Mouse (Mus musculus) frontal cortex, postnatal 25 days (tissue): ENCODE measurements around the gene Izumo1.
A peak's percentile ranks its signal among the peaks of the same experiment; 100 is the strongest.

Experiments
- DNase-seq, 2 experiments: peaks; one replicate each; pipeline ENCODE4 v3.0.0; 2022; ENCODE audit warnings: low spot score in 2 of 2

The Izumo1 gene

DNA sequence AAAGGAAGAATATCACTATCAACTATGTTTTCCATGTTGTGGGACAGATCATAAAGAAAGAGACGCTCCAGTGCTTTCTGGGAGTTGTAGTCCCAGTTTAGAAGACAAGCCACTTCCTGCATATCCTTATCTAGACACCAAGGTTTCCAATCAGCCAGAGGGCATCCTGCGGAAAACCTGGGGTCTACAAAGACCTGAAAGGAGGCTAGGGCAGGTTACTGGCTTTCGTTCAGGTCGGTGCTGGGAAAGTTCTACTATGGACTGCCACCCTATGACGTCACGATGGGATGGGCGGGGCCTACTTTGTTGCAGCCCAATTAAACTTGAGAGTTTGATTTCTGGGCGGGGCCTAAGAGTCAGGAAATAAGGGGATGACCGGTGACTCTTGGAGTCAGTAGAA is at the start of gene Izumo1:
Gene Izumo1 (plus strand): TSS at position 369 of the 400 bp plus-strand sequence.
- no peak for DNase-seq

DNA sequence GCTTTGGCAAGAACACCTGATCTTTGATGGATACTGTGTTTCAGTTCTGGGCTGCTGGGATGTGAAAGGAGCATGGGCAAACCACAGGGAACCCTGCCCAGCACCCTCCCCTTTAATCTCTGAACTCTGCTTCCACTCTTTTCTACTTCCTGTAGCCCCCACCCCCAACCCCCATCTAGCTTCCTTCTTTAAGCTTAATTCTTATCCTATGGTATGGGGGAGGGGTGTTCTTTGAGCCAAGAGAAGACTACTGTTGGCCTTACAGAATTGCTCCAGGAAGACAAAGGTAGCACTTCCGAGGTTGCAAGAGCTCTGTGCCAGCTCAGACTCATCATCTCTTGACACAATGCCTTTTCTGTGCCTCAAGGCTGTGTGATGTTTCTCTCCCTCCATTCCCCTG is 49.6 kb upstream of the Izumo1 start:
- no peak for DNase-seq

DNA sequence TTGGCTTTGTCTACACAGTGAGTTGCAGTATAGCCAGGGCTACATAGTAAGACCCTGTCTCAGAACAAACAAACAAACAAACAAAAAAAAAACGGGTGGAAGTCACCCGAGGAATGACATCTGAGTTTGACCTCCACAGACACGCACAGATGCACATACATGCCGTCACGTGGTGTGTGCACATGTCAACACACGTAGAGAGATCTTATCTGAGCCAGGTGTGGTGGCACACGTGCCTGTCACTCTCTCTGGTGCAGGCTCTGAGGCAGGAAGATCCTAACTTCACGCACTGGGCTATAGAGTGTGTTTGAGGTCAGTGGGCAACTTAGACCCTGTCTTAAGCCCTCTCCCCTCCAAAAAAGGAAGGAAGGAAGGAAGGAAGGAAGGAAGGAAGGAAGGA is 47.7 kb upstream of the Izumo1 start:
- no peak for DNase-seq

DNA sequence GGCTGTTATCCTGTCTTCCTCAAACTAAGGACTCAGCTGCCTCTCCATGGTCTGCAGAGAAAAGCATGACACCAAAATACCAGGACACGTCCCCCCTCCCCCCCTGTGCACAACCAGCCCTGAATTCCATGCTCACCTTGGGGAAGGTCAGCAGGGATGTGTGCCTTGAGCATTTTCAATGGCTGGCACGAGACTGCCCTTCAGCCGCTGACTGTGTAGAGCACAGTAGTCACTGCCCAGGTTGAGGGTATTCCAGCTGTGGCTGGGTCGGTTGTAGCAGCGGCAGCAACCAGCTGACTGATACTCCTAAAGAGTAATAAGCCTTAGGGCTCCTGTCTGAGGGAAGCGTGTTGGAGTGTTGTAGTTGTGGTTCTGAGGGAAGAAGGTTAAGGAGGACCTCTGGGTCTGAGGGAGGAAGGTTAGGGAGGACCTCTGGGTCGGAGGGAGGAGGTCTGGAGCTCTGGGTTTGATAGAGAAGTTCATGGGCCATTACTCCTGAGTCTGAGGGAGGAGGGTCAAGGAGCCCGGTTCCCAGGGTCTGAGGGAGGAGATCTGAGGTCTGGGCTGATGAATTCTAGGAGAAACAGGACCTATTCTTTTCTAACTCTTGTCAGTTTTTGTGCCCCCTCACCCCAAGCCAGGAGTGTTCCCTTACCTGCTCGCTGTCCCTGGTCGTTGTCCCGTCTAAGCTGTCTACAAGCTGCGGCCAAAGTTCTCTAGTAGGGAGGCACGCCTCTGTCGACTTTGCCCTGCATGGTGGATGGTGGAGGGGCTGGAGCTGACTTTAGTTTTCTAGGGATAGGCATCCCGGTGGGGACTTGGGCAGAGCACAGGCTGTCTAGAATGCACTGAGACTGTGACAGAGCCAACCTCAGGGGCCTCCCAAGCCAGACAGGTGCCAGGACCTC is 46.9 kb upstream of the Izumo1 start:
- DNase-seq = no peak

GRCm38 (mm10) chr7:45585923-45586322 is 35.7 kb upstream of the Izumo1 start:
- no peak for DNase-seq

DNA sequence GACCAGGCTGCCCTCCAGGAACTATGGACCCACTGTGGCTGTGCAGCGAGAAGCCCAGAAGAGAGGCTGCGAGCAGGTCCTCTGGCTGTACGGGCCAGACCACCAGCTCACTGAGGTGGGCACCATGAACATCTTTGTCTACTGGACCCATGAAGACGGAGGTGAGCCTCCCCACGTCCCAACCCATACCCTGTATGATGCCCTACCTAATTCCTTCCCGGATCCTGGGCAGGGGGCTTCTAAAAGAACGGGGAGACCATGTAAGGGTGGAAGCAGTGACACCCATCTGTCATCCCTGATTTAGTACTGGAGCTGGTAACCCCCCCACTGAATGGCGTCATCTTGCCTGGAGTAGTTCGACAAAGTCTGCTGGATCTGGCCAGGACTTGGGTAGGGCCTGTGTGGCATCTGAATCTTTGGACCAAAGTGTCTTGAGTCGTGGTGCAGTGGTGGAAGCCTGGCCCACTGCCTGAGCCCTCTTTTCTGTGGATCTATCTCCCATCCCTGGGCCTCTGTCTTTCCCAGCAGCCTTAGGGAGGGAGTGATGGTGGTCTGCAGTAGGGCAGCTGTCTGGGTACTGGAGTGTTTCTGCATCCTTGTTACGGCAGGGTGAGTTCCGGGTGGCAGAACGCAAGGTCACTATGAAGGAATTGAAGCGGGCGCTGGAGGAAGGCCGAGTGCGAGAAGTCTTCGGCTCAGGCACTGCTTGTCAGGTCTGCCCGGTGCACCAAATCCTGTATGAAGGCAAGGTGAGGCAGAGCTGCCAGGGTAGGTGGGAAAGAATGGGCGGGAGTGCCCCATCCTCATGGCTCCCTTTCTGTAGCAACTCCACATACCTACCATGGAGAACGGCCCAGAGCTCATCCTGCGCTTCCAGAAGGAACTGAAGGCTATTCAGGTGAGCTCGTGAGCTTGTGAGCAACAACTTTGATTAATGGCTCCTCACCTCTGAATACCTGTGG is 33.7 kb upstream of the Izumo1 start:
- DNase-seq = no peak

DNA sequence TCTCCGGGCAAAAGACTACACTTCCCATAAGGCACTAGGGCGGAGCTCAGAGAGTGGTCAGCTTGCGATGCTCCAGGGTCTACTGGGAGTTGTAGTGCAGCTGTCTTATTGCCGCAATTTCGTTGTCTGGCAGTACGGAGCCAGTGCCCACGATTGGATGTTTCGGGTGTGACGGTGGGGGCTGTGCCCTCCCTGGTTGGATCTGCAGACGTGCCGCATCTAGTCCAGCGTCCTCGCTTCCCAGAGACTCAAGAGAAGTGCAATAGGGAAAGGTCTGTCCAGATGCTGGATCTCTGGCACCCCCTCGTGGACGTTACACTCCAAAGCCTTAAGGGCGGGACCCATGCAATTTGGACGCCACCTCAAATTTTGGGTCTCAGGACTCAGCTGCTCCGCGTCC is 32.4 kb upstream of the Izumo1 start:
- peak; percentile 90 to 95 for DNase-seq

GRCm38 (mm10) chr7:45589898-45590297 is 31.7 kb upstream of the Izumo1 start:
- no peak for DNase-seq

- DNase-seq = no peak
Observed at GRCm38 (mm10) chr7:45590874-45591273, 30.7 kb upstream of the Izumo1 start.

- no peak for DNase-seq
Observed at GRCm38 (mm10) chr7:45591880-45592279, 29.7 kb upstream of the Izumo1 start.

DNA sequence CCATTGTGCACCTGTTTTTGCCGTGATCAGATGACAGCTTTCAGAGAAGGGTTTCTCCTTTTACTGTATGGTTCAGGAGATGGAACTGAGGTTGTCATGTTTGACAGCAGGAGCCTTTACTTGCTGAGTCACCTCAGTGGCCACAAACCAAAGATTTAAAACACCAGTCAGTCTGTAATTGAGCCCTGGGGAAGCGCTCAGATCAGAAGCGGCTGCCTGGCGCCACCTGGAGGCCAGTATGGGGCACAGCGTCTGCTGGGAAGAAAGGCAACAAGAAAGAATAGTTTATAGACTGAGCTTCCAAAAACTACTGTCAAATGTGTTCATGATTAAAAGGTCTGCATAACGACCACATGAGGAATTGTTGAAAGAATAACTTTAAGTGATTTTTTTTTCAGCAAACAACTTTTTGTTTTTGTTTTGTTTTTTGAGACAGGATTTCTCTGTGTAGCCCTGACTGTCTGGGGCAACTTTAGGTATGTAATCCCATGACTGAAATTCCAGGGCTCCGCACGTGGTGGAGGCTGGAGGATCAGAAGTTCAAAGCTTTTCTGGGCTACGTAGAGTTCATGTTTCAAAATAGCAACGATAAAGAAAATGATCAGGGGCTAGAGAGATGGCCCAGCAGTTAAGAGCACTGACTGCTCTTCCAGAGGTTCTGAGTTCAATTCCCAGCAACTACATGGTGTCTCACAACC is 28.3 kb upstream of the Izumo1 start:
- DNase-seq = peak; percentile 58 to 62

GRCm38 (mm10) chr7:45595176-45595575 is 26.4 kb upstream of the Izumo1 start:
- no peak for DNase-seq

DNA sequence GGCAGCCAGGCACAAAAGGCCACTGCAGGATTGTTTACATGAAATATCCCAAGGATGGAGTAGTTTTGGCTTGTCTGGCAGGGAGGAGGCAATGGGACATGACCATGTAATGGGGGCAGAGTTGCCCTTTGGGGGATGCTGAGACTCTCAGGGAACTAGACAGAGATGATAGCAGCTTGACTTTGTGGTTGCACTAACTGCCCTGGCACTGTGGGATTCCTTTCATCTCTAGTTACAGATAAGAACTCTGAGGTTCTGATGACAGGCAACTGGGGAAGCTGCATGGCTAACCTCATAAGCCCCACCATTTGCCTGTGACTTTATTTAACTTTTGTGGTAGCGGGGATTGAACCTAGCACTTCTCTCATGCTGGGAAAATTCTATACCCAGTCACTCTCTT is 25.5 kb upstream of the Izumo1 start:
- no peak for DNase-seq

DNA sequence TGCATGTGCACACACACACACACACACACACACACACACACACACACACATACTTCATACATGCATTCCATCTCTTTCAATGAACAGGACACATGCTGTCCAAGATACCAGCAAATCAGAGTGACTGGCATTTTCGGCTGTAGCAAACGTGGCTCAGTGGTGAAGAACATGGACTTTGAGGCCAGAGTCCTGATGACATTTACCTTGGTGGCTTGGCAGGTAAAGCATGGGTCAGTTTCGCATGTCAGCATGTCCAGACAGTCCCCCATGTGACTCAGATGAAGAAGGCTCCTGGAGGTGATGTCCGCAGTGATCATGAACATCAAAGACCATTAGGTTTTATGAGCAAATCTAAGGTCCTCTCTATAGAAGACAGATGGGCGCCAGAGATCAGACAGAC is 24.6 kb upstream of the Izumo1 start:
- no peak for DNase-seq

GRCm38 (mm10) chr7:45597527-45597926 is 24.1 kb upstream of the Izumo1 start:
- DNase-seq = no peak

- no peak for DNase-seq
Observed at GRCm38 (mm10) chr7:45598960-45599879, 22.4 kb upstream of the Izumo1 start.

- no peak for DNase-seq
Observed at GRCm38 (mm10) chr7:45605704-45606289, 15.8 kb upstream of the Izumo1 start.

DNA sequence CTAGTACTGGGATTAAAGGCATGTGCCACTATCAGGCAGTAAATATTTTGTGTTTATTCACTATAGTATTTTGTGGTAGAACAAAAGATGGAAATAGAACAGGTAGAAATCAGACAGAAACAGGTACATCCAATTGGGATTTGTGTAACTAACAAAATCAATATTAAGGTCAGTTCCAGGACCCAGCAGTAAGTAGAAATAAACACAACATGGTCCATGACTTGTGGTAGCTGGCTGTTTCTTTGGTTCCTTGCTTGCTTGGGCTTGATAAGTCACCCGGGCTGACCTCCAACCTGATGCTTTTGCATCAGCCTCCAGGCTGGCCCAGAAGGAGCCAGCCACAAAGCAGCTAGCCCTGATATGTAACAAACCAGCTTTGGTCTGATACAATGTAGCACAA is 12.1 kb upstream of the Izumo1 start:
- DNase-seq = no peak

DNA sequence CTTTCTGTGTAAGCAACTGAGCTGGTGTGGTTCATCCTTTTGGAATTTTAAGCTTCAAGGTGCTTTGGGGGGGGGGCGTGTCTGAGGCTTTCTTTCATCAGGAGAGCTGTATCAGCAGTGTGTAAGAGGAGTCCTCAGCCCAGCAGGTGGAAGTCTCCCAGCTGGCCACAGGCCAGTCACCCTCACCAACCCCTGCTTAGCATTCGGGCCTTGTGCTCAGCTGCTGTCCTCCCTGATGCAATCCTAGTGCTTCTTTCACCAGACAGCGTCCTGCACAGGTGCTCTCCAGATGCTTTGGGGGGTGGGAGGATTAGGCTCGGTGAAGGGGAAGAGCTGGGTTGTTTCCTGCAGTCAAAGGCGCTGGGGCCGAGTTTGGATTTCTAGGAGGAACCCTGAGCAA is 5.3 kb upstream of the Izumo1 start:
- DNase-seq = no peak

DNA sequence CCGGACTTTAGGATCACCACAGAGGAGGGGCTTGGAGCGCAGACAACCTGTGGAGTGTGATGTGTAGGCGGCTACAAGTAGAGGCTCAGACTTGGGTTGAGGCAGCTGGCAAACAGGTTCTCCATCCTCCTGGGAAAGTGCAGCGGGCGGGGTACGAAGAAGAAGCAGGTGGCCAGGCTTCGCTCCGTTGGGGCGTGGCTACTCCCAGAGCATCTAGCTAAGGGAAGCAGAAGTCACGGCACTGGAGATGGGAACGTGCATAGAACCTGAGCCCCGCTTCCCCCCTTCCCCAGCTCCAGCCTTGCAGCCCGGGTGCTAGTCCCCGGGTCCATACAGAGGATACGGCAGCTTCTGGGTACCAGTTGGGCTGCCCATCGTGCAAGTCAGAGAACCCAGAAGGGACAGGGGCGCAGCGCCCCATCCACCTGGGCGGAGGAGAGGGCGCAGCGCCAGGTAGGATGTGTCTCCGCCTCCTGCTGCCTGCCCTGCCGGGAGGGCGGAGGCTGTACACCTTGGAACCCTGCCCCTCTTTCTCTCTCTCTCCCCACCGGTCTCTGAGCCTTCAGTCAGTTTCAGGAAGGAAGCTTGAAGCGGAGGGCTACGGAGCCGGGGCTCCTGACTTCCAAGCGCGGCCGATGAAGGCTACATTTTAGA is 4.4 kb upstream of the Izumo1 start, which contains the start of gene Fut1:
Gene Fut1 (plus strand): TSS at position 248 of the 654 bp plus-strand sequence.
- DNase-seq = no peak
